Mouse (Mus musculus) kidney, adult 2 months (tissue): ENCODE data around the gene Ctf1. TPM values are rescaled to one million over a fixed set of nuclear protein-coding genes. Genes with fewer than 3 reads are reported as not detected.
A peak's percentile ranks its signal among the peaks of the same experiment; 100 is the strongest.

ENCODE experiments used
- DNase-seq: peaks from one replicate; pipeline ENCODE4 v3.0.0; 2021
- H3K27ac ChIP-seq: fragments of 200-500 bp; 2 replicates; pipeline ENCODE4 v1.5.1; 2012; ENCODE audit warnings: low read depth, low read length, control low read depth, inconsistent platforms; ENCODE audit not compliant: insufficient read depth
- H3K27me3 ChIP-seq: fragments of 200-500 bp; replicated peaks from 2 replicates; pipeline ENCODE4 v1.6.1; 2012; ENCODE audit warnings: mild to moderate bottlenecking, moderate library complexity, low read length, inconsistent platforms; ENCODE audit not compliant: control insufficient read depth, insufficient read depth
- H3K36me3 ChIP-seq: fragments of 200-500 bp; 2 replicates; pipeline ENCODE4 v1.6.1; 2012; ENCODE audit warnings: mild to moderate bottlenecking, moderate library complexity, low read length, inconsistent platforms; ENCODE audit not compliant: control insufficient read depth, insufficient read depth
- H3K4me1 ChIP-seq: fragments of 200-500 bp; 2 replicates; pipeline ENCODE4 v1.6.1; 2011; ENCODE audit warnings: low read length; ENCODE audit not compliant: control insufficient read depth, insufficient read depth
- H3K4me3 ChIP-seq: fragments of 200-500 bp; 2 replicates; pipeline ENCODE4 v1.5.1; 2011; ENCODE audit warnings: mild to moderate bottlenecking, low read depth, low read length, control low read depth; ENCODE audit not compliant: insufficient read depth
- CTCF ChIP-seq: fragments of 200-500 bp; conservative IDR thresholded peaks from 2 replicates; pipeline ENCODE4 v1.5.1; 2011; ENCODE audit warnings: low read depth, mild to moderate bottlenecking, control low read depth, low read length, moderate library complexity, mixed read lengths; ENCODE audit not compliant: insufficient read depth, insufficient read length
- POLR2A ChIP-seq: fragments of 200-500 bp; IDR thresholded peaks from one replicate; pipeline ENCODE4 v1.6.1; 2011; ENCODE audit warnings: low read depth, low read length, control low read depth
- WGBS: fragments of 180-500 bp; shearing (Covaris S2); methylation state at CpG from one replicate; pipeline ENCODE4 v1.1.7; 2018; 5-methylcytosine and 5-hydroxymethylcytosine counted together
- polyA plus RNA-seq: library from polyadenylated mRNA; depleted of rRNA; stranded (reverse); fragments of >200 nt; gene quantifications from 2 replicates; pipeline ENCODE4 v1.2.3, GENCODE M21; 2012

Ctf1 gene
- polyA plus RNA-seq, 1 experiment, result 19.4 TPM

GRCm38 (mm10) chr7:127750131-127751127 is 37.9 kb downstream of the Ctf1 start:
- TF ChIP-seq POLR2A (no peak), CTCF (no peak)
- Histone ChIP-seq H3K36me3 (peaks cover 1% of the 10 kb centered on the region; the same call in 1 of the 2 replicates), H3K27ac (no peak overlapping the region), H3K27me3 (no peaks in the 10 kb centered on the region), H3K4me1 (no peaks in the 10 kb centered on the region), H3K4me3 (peak overlapping the region; percentile 20; the same call in 1 of the 2 replicates)
- peak; percentile 45 for DNase-seq
- WGBS, result 77% methylated on average over 19 of the region's 19 CpGs

GRCm38 (mm10) chr7:127751619-127752018 is 39.1 kb downstream of the Ctf1 start:
- H3K36me3 ChIP-seq, result peaks cover 1% of the 10 kb centered on the region; the same call in 1 of the 2 replicates
- no peak overlapping the region for H3K4me3 ChIP-seq
- WGBS, result 89% methylated on average over 5 of the region's 5 CpGs
- no peak for DNase-seq
- H3K27ac ChIP-seq, result no peak overlapping the region
- no peaks in the 10 kb centered on the region for H3K27me3 ChIP-seq
- TF ChIP-seq CTCF, result no peak
- no peak for TF ChIP-seq POLR2A
- no peaks in the 10 kb centered on the region for H3K4me1 ChIP-seq

GRCm38 (mm10) chr7:127752069-127752468 is 39.5 kb downstream of the Ctf1 start:
- Histone ChIP-seq H3K36me3 (peaks cover 1% of the 10 kb centered on the region; the same call in 1 of the 2 replicates), H3K27me3 (no peaks in the 10 kb centered on the region), H3K4me3 (no peak overlapping the region), H3K27ac (no peak overlapping the region), H3K4me1 (no peaks in the 10 kb centered on the region)
- TF ChIP-seq CTCF (no peak), POLR2A (no peak)
- no peak for DNase-seq
- WGBS, result 92% methylated on average over 27 of the region's 27 CpGs

GRCm38 (mm10) chr7:127753158-127753557 is 40.6 kb downstream of the Ctf1 start:
- no peak for TF ChIP-seq CTCF
- no peak for TF ChIP-seq POLR2A
- Histone ChIP-seq H3K4me3 (no peak overlapping the region), H3K27ac (no peak overlapping the region), H3K27me3 (no peaks in the 10 kb centered on the region), H3K36me3 (peaks cover 1% of the 10 kb centered on the region; the same call in 1 of the 2 replicates), H3K4me1 (no peaks in the 10 kb centered on the region)
- no peak for DNase-seq
- 55% methylated on average over 5 of the region's 5 CpGs for WGBS

- Histone ChIP-seq H3K4me1 (no peaks in the 10 kb centered on the region), H3K27ac (no peak overlapping the region), H3K4me3 (no peak overlapping the region), H3K27me3 (no peaks in the 10 kb centered on the region), H3K36me3 (peaks cover 1% of the 10 kb centered on the region; the same call in 1 of the 2 replicates)
- TF ChIP-seq POLR2A (no peak), CTCF (no peak)
- DNase-seq, result no peak
- WGBS, result 83% methylated on average over 7 of the region's 7 CpGs
Observed at GRCm38 (mm10) chr7:127753741-127754140, 41.2 kb downstream of the Ctf1 start.

GRCm38 (mm10) chr7:127759716-127760115 is 47.2 kb downstream of the Ctf1 start:
- 74% methylated on average over 6 of the region's 6 CpGs for WGBS
- TF ChIP-seq CTCF, result no peak
- no peak for TF ChIP-seq POLR2A
- no peak overlapping the region for H3K4me3 ChIP-seq
- no peaks in the 10 kb centered on the region for H3K36me3 ChIP-seq
- 0 out of 2 replicates have a peak, but pooled peaks cover 3% of the 10 kb centered on the region for H3K4me1 ChIP-seq
- no peak for DNase-seq
- no peak overlapping the region for H3K27ac ChIP-seq
- no peaks in the 10 kb centered on the region for H3K27me3 ChIP-seq

DNA sequence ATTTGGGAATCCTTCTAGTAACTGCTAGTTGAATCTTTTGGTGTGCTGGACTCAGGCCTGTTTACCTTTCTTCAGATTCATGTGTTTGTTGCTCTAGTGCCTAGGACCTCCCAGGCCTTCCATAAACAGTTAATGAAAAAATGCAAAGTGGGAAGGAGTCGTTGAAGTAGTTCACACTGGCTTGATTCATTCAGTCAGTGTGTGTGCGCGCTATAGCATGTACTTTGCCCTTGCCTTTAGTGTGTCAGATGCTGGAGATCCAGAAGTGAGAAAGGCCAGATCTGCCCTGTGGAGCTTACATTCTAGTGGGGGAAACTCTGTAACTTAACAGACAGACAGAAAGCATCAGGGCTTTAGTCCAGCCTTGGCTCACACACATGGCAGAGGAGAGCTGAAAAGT is 47.9 kb downstream of the Ctf1 start:
- H3K36me3 ChIP-seq, result no peaks in the 10 kb centered on the region
- no peak for TF ChIP-seq CTCF
- TF ChIP-seq POLR2A, result no peak
- WGBS, result 56% methylated on average over 3 of the region's 3 CpGs

More for the DNA sequence above, 47.9 kb downstream of the Ctf1 start:
- no peaks in the 10 kb centered on the region for H3K27me3 ChIP-seq
- no peak for DNase-seq
- H3K4me3 ChIP-seq, result no peak overlapping the region
- no peak overlapping the region for H3K27ac ChIP-seq
- 0 out of 2 replicates have a peak, but pooled peaks cover 3% of the 10 kb centered on the region for H3K4me1 ChIP-seq
